Mouse (Mus musculus) adrenal gland, adult 2 months (tissue): ENCODE measurements around the gene Arhgef28. TPM values are rescaled to one million over a fixed set of nuclear protein-coding genes. Genes with fewer than 3 reads are reported as not detected.
"Not testable (repeated sequence)": the region's sequence is repeated elsewhere in the genome, so short reads cannot be mapped to it uniquely, and the experiment has no call there.

Source experiments
- DNase-seq: peaks from one replicate; pipeline ENCODE4 v3.0.0; 2021
- polyA plus RNA-seq: library from polyadenylated mRNA; depleted of rRNA; stranded (reverse); fragments of >200 nt; gene quantifications from 2 replicates; pipeline ENCODE4 v1.2.3, GENCODE M21; 2012
- total RNA-seq, 2 experiments: library from RNA; stranded (reverse); gene quantifications; 2 replicates each; pipeline ENCODE4 v1.2.3; 2021

Gene Arhgef28
- total and polyA plus RNA-seq, 3 experiments, result 5.3 to 23.9 (median 14.2) TPM

- no peak for DNase-seq
Measured at GRCm38 (mm10) chr13:98122766-98123165, 83.5 kb downstream of the Arhgef28 start.

GRCm38 (mm10) chr13:98121993-98122392, 84.2 kb downstream of the Arhgef28 start:
- no peak for DNase-seq

- DNase-seq, result no peak
Measured at GRCm38 (mm10) chr13:98121124-98121470, 85.1 kb downstream of the Arhgef28 start.

- no peak for DNase-seq
Measured at GRCm38 (mm10) chr13:98120356-98121123, 85.7 kb downstream of the Arhgef28 start.

- no peak for DNase-seq
Measured at GRCm38 (mm10) chr13:98118291-98118690, 87.9 kb downstream of the Arhgef28 start.

- DNase-seq, result no peak
Measured at GRCm38 (mm10) chr13:98117566-98118254, 88.5 kb downstream of the Arhgef28 start.

GRCm38 (mm10) chr13:98115650-98116049, 90.6 kb downstream of the Arhgef28 start:
- no peak for DNase-seq

GRCm38 (mm10) chr13:98115051-98115450, 91.2 kb downstream of the Arhgef28 start:
- DNase-seq, result no peak

GRCm38 (mm10) chr13:98112812-98113503, 93.3 kb downstream of the Arhgef28 start:
- DNase-seq, result no peak

- no peak for DNase-seq
Measured at GRCm38 (mm10) chr13:98111531-98111930, 94.7 kb downstream of the Arhgef28 start.

- DNase-seq, result no peak
Measured at GRCm38 (mm10) chr13:98111021-98111420, 95.2 kb downstream of the Arhgef28 start.

GRCm38 (mm10) chr13:98108481-98108880, 97.8 kb downstream of the Arhgef28 start:
- not testable (repeated sequence) for DNase-seq

- DNase-seq, result no peak
Measured at GRCm38 (mm10) chr13:98107621-98108020, 98.6 kb downstream of the Arhgef28 start.

- no peak for DNase-seq
Measured at GRCm38 (mm10) chr13:98095966-98096365, 110.3 kb downstream of the Arhgef28 start.

GRCm38 (mm10) chr13:98094332-98094731, 111.9 kb downstream of the Arhgef28 start:
- no peak for DNase-seq

GRCm38 (mm10) chr13:98093483-98093882, 112.8 kb downstream of the Arhgef28 start:
- no peak for DNase-seq

- no peak for DNase-seq
Measured at GRCm38 (mm10) chr13:98092354-98093002, 113.8 kb downstream of the Arhgef28 start.

- no peak for DNase-seq
Measured at GRCm38 (mm10) chr13:98079640-98080039, 126.6 kb downstream of the Arhgef28 start.

- no peak for DNase-seq
Measured at GRCm38 (mm10) chr13:98078251-98078650, 128.0 kb downstream of the Arhgef28 start.

- no peak for DNase-seq
Measured at GRCm38 (mm10) chr13:98077216-98077615, 129.0 kb downstream of the Arhgef28 start.

GRCm38 (mm10) chr13:98074871-98075270, 131.4 kb downstream of the Arhgef28 start:
- peak; percentile 31 for DNase-seq

- no peak for DNase-seq
Measured at GRCm38 (mm10) chr13:98073190-98073589, 133.0 kb downstream of the Arhgef28 start.
